Mouse (Mus musculus) forebrain, embryonic 13.5 days (tissue): ENCODE data around the gene Vps53. TPM values are rescaled to one million over a fixed set of nuclear protein-coding genes. Genes with fewer than 3 reads are reported as not detected.

Source experiments
- ATAC-seq: fragments of 200-750 bp; cut with Nextera tagmentation; 2 replicates; pipeline ENCODE4 v1.8.0; 2017
- H3K27ac ChIP-seq: fragments of 300-500 bp; sonication (generic); 2 replicates; pipeline ENCODE4 v1.5.1; 2015; ENCODE audit warnings: inconsistent platforms, mild to moderate bottlenecking, moderate library complexity
- H3K27me3 ChIP-seq: fragments of 300-500 bp; sonication (generic); 2 replicates; pipeline ENCODE4 v1.6.1; 2015; ENCODE audit warnings: mild to moderate bottlenecking, inconsistent platforms
- H3K36me3 ChIP-seq: fragments of 300-500 bp; sonication (generic); 2 replicates; pipeline ENCODE4 v1.6.1; 2015; ENCODE audit warnings: mild to moderate bottlenecking, inconsistent platforms; ENCODE audit not compliant: poor library complexity, severe bottlenecking
- H3K4me1 ChIP-seq: fragments of 300-500 bp; sonication (generic); 2 replicates; pipeline ENCODE4 v1.6.1; 2015; ENCODE audit warnings: inconsistent platforms
- H3K4me2 ChIP-seq: fragments of 300-500 bp; sonication (generic); 2 replicates; pipeline ENCODE4 v1.6.1; 2015; ENCODE audit warnings: inconsistent platforms, mild to moderate bottlenecking, moderate library complexity
- H3K4me3 ChIP-seq: fragments of 300-500 bp; sonication (generic); 2 replicates; pipeline ENCODE4 v1.5.1; 2015; ENCODE audit warnings: mild to moderate bottlenecking, inconsistent platforms
- H3K9ac ChIP-seq: fragments of 300-500 bp; sonication (generic); 2 replicates; pipeline ENCODE4 v1.6.1; 2015; ENCODE audit warnings: mild to moderate bottlenecking, inconsistent platforms
- H3K9me3 ChIP-seq: fragments of 300-500 bp; sonication (generic); replicated peaks from 2 replicates; pipeline ENCODE4 v1.6.1; 2016; ENCODE audit warnings: inconsistent platforms
- WGBS: fragments of 180-500 bp; shearing (Covaris S2); methylation state at CpG from one replicate; pipeline ENCODE4 v1.1.7; 2015; 5-methylcytosine and 5-hydroxymethylcytosine counted together
- polyA plus RNA-seq: library from polyadenylated mRNA; unstranded; fragments of >200 nt; fragmentation: Nextera tagmentation; extraction: Ambion mirVana; gene quantifications from 2 replicates; pipeline ENCODE4 v1.2.1, GENCODE M21; 2015

The Vps53 gene
- polyA plus RNA-seq, 1 experiment from 2014 or later, result 59.8 TPM

- no peak overlapping the region for H3K27ac ChIP-seq
- no peak overlapping the region for H3K9ac ChIP-seq
- ATAC-seq, result no peak
- 62% methylated on average over 4 of the region's 4 CpGs for WGBS
- peaks cover 4% of the 10 kb centered on the region; the same call in 1 of the 2 replicates for H3K4me1 ChIP-seq
- no peaks in the 10 kb centered on the region for H3K27me3 ChIP-seq
- H3K4me2 ChIP-seq, result no peak overlapping the region
- H3K9me3 ChIP-seq, result no peaks in the 10 kb centered on the region
- H3K4me3 ChIP-seq, result no peak overlapping the region
- peaks cover 11% of the 10 kb centered on the region for H3K36me3 ChIP-seq
Observed at GRCm38 (mm10) chr11:76040761-76041376, 138.6 kb downstream of the Vps53 start.

- WGBS, result 92% methylated on average over 8 of the region's 8 CpGs
- H3K9me3 ChIP-seq, result no peaks in the 10 kb centered on the region
- no peak overlapping the region for H3K4me3 ChIP-seq
- H3K27me3 ChIP-seq, result no peaks in the 10 kb centered on the region
- no peak for ATAC-seq
- peaks cover 4% of the 10 kb centered on the region for H3K36me3 ChIP-seq
- peaks cover 4% of the 10 kb centered on the region; the same call in 1 of the 2 replicates for H3K4me1 ChIP-seq
- H3K4me2 ChIP-seq, result no peak overlapping the region
- no peak overlapping the region for H3K27ac ChIP-seq
- H3K9ac ChIP-seq, result no peak overlapping the region
Observed at GRCm38 (mm10) chr11:76040106-76040505, 139.3 kb downstream of the Vps53 start.

- Histone ChIP-seq H3K27me3 (no peaks in the 10 kb centered on the region), H3K4me1 (peaks cover 4% of the 10 kb centered on the region; the same call in 1 of the 2 replicates), H3K9ac (no peak overlapping the region), H3K36me3 (no peaks in the 10 kb centered on the region), H3K27ac (no peak overlapping the region), H3K4me3 (no peak overlapping the region), H3K9me3 (no peaks in the 10 kb centered on the region), H3K4me2 (no peak overlapping the region)
- WGBS, result 94% methylated on average over 3 of the region's 3 CpGs
- no peak for ATAC-seq
Observed at GRCm38 (mm10) chr11:76039271-76040053, 140.0 kb downstream of the Vps53 start.

GRCm38 (mm10) chr11:76037581-76038294 is 141.7 kb downstream of the Vps53 start:
- peaks cover 1% of the 10 kb centered on the region; the same call in 1 of the 2 replicates for H3K4me1 ChIP-seq
- H3K9me3 ChIP-seq, result no peaks in the 10 kb centered on the region
- no peaks in the 10 kb centered on the region for H3K36me3 ChIP-seq
- H3K9ac ChIP-seq, result no peak overlapping the region
- no peak overlapping the region for H3K4me2 ChIP-seq
- H3K4me3 ChIP-seq, result no peak overlapping the region
- ATAC-seq, result no peak
- no peak overlapping the region for H3K27ac ChIP-seq
- WGBS, result 67% methylated on average over 6 of the region's 6 CpGs
- H3K27me3 ChIP-seq, result no peaks in the 10 kb centered on the region

GRCm38 (mm10) chr11:76035182-76035581 is 144.3 kb downstream of the Vps53 start:
- no peak for ATAC-seq
- Histone ChIP-seq H3K27ac (no peak overlapping the region), H3K9me3 (no peaks in the 10 kb centered on the region), H3K4me3 (no peak overlapping the region), H3K4me2 (no peak overlapping the region), H3K36me3 (no peaks in the 10 kb centered on the region), H3K27me3 (no peaks in the 10 kb centered on the region), H3K9ac (no peak overlapping the region), H3K4me1 (no peaks in the 10 kb centered on the region)
- WGBS, result 85% methylated on average over 8 of the region's 8 CpGs

GRCm38 (mm10) chr11:76033836-76034235 is 145.6 kb downstream of the Vps53 start:
- 82% methylated on average over 4 of the region's 4 CpGs for WGBS
- ATAC-seq, result no peak
- H3K9ac ChIP-seq, result no peak overlapping the region

GRCm38 (mm10) chr11:76033359-76033758 is 146.1 kb downstream of the Vps53 start:
- ATAC-seq, result no peak
- no peaks in the 10 kb centered on the region for H3K36me3 ChIP-seq
- no peak overlapping the region for H3K4me2 ChIP-seq
- no peaks in the 10 kb centered on the region for H3K4me1 ChIP-seq
- no peak overlapping the region for H3K4me3 ChIP-seq
- H3K27ac ChIP-seq, result no peak overlapping the region
- no peaks in the 10 kb centered on the region for H3K9me3 ChIP-seq
- no peak overlapping the region for H3K9ac ChIP-seq
- peaks cover 7% of the 10 kb centered on the region; the same call in 1 of the 2 replicates for H3K27me3 ChIP-seq
- 91% methylated on average over 6 of the region's 6 CpGs for WGBS

More at GRCm38 (mm10) chr11:76033836-76034235, 145.6 kb downstream of the Vps53 start:
- Histone ChIP-seq H3K4me2 (no peak overlapping the region), H3K27ac (no peak overlapping the region), H3K4me3 (no peak overlapping the region), H3K27me3 (peaks cover 7% of the 10 kb centered on the region; the same call in 1 of the 2 replicates), H3K4me1 (no peaks in the 10 kb centered on the region), H3K36me3 (no peaks in the 10 kb centered on the region), H3K9me3 (no peaks in the 10 kb centered on the region)

- Histone ChIP-seq H3K36me3 (no peaks in the 10 kb centered on the region), H3K27me3 (peaks cover 22% of the 10 kb centered on the region), H3K4me3 (peak overlapping the region; percentile 58), H3K4me2 (peak overlapping the region; percentile 94), H3K9me3 (no peaks in the 10 kb centered on the region), H3K4me1 (peaks cover 11% of the 10 kb centered on the region), H3K9ac (peak overlapping the region; percentile 72), H3K27ac (no peak overlapping the region)
- peak; percentile 53; the same call in 1 of the 2 replicates for ATAC-seq
- WGBS, result 0% methylated on average over 6 of the region's 14 CpGs
Observed at GRCm38 (mm10) chr11:76028072-76028465, 151.4 kb downstream of the Vps53 start.

GRCm38 (mm10) chr11:76027139-76028071 is 152.0 kb downstream of the Vps53 start, which contains the start of gene Rflnb:
TSS of gene Rflnb (minus strand) at chr11:76027782.
- H3K4me1 ChIP-seq, result peaks cover 11% of the 10 kb centered on the region
- peak; percentile 83 for ATAC-seq
- H3K4me3 ChIP-seq, result peak within 1 kb of the TSS; percentile 58
- no peak within 1 kb of the TSS for H3K27ac ChIP-seq
- no peaks in the 10 kb centered on the region for H3K9me3 ChIP-seq
- under 1% methylated on average over 90 of the region's 112 CpGs for WGBS
- H3K4me2 ChIP-seq, result peak within 1 kb of the TSS; percentile 94
- no peaks in the 10 kb centered on the region for H3K36me3 ChIP-seq
- peaks cover 22% of the 10 kb centered on the region for H3K27me3 ChIP-seq
- peak within 1 kb of the TSS; percentile 72 for H3K9ac ChIP-seq

- H3K4me1 ChIP-seq, result peaks cover 11% of the 10 kb centered on the region
- ATAC-seq, result no peak
- peak overlapping the region; percentile 58 for H3K4me3 ChIP-seq
- H3K9me3 ChIP-seq, result no peaks in the 10 kb centered on the region
- no peaks in the 10 kb centered on the region for H3K36me3 ChIP-seq
- H3K9ac ChIP-seq, result peak overlapping the region; percentile 72
- peaks cover 22% of the 10 kb centered on the region for H3K27me3 ChIP-seq
- 3% methylated on average over 13 of the region's 14 CpGs for WGBS
- H3K4me2 ChIP-seq, result peak overlapping the region; percentile 94
- no peak overlapping the region for H3K27ac ChIP-seq
Observed at GRCm38 (mm10) chr11:76026527-76027138, 152.8 kb downstream of the Vps53 start.

GRCm38 (mm10) chr11:76025080-76025583 is 154.3 kb downstream of the Vps53 start:
- peaks cover 11% of the 10 kb centered on the region for H3K4me1 ChIP-seq

More at GRCm38 (mm10) chr11:76025080-76025583, 154.3 kb downstream of the Vps53 start:
- peaks cover 22% of the 10 kb centered on the region for H3K27me3 ChIP-seq
- no peak overlapping the region for H3K9ac ChIP-seq
- H3K27ac ChIP-seq, result no peak overlapping the region
- no peaks in the 10 kb centered on the region for H3K9me3 ChIP-seq
- H3K36me3 ChIP-seq, result no peaks in the 10 kb centered on the region
- no peak for ATAC-seq
- 49% methylated on average over 7 of the region's 7 CpGs for WGBS
- no peak overlapping the region for H3K4me3 ChIP-seq
- no peak overlapping the region for H3K4me2 ChIP-seq
